Mouse (Mus musculus) heart, embryonic 14.5 days (tissue): ENCODE measurements at regions not wholly inside any gene's neighbourhood (a gene's known extent, or its start where the extent isn't known, plus 50 kb on each side); places are given as distances from the start of the nearest gene placed in this dataset.
A peak's percentile ranks its signal among the peaks of the same experiment; 100 is the strongest.

Experiments used
- ATAC-seq: fragments of 200-750 bp; cut with Nextera tagmentation; 2 replicates; pipeline ENCODE4 v1.8.0; 2017; ENCODE audit warnings: low read depth, moderate TSS enrichment; ENCODE audit not compliant: insufficient number of reproducible peaks, insufficient read depth, low FRiP score
- H3K27ac ChIP-seq, 2 experiments: fragments of 200-500 bp in 1 of 2; fragments of 300-500 bp in 1 of 2; sonication (generic) in 1 of 2; replicated peaks in 1 of 2; 2 replicates each; pipeline ENCODE4 v1.5.1; 2012 to 2014; ENCODE audit warnings: low read depth in 2 of 2, low read length in 2 of 2, control low read depth in 1 of 2, mild to moderate bottlenecking in 1 of 2, mixed read lengths in 1 of 2; ENCODE audit not compliant: control insufficient read depth in 1 of 2, insufficient read depth in 1 of 2
- H3K27me3 ChIP-seq: fragments of 300-500 bp; sonication (generic); 2 replicates; pipeline ENCODE4 v1.6.1; 2014; ENCODE audit warnings: mild to moderate bottlenecking, low read length, control low read depth; ENCODE audit not compliant: control insufficient read depth, insufficient read depth
- H3K36me3 ChIP-seq: fragments of 300-500 bp; sonication (generic); 2 replicates; pipeline ENCODE4 v1.6.1; 2014; ENCODE audit warnings: mild to moderate bottlenecking, control low read depth, low read length, mixed read lengths; ENCODE audit not compliant: control insufficient read depth, insufficient read depth
- H3K4me1 ChIP-seq, 2 experiments: fragments of 200-500 bp in 1 of 2; fragments of 300-500 bp in 1 of 2; sonication (generic) in 1 of 2; 2 replicates each; pipeline ENCODE4 v1.6.1; 2012 to 2014; ENCODE audit warnings: low read length in 2 of 2, control low read depth in 1 of 2, mixed read lengths in 1 of 2; ENCODE audit not compliant: control insufficient read depth in 2 of 2, insufficient read depth in 2 of 2
- H3K4me2 ChIP-seq: fragments of 300-500 bp; sonication (generic); 2 replicates; pipeline ENCODE4 v1.6.1; 2014; ENCODE audit warnings: mild to moderate bottlenecking, low read length
- H3K4me3 ChIP-seq, 2 experiments: fragments of 200-500 bp in 1 of 2; fragments of 300-500 bp in 1 of 2; sonication (generic) in 1 of 2; 2 replicates each; pipeline ENCODE4 v1.5.1; 2012 to 2014; ENCODE audit warnings: low read length in 2 of 2, mild to moderate bottlenecking in 2 of 2, control low read depth in 1 of 2, low read depth in 1 of 2, moderate library complexity in 1 of 2; ENCODE audit not compliant: control insufficient read depth in 1 of 2, insufficient read depth in 1 of 2
- H3K9ac ChIP-seq: fragments of 300-500 bp; sonication (generic); 2 replicates; pipeline ENCODE4 v1.6.1; 2014; ENCODE audit warnings: mild to moderate bottlenecking, low read length
- H3K9me3 ChIP-seq: fragments of 300-500 bp; sonication (generic); 2 replicates; pipeline ENCODE4 v1.6.1; 2016; ENCODE audit warnings: low read length, control low read depth; ENCODE audit not compliant: control insufficient read depth
- WGBS: fragments of 180-500 bp; shearing (Covaris S2); extraction: QIAGEN DNeasy Blood & Tissue Kit; methylation state at CpG from one replicate; pipeline ENCODE4 v1.1.7; 2014; 5-methylcytosine and 5-hydroxymethylcytosine counted together

DNA sequence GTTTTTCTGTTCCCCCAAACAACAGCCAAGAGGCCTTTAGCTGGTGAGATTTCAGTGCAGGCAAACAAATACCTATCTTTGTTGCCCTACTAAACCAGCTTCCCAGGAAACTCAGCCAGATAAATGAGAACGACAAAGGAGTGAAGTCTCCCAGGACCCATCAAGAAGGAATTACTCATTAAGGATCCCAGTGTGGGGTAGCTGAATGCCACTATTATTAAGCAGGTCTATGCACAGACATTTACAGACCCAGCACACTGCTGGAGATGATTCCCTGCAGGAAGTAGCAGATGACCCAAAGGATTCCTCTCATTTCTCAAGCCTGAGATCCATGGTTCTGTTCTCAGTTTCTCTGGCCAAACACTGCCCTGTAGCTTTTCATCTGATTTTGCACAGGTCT lies 105.6 kb upstream of the Npy start:
- no peak for ATAC-seq
- WGBS = 7% methylated on average over 1 of the region's 1 CpGs
- H3K27ac ChIP-seq = peak overlapping the region in 1 of 2 experiments; percentile 9; a peak in 1 of 4 replicates

DNA sequence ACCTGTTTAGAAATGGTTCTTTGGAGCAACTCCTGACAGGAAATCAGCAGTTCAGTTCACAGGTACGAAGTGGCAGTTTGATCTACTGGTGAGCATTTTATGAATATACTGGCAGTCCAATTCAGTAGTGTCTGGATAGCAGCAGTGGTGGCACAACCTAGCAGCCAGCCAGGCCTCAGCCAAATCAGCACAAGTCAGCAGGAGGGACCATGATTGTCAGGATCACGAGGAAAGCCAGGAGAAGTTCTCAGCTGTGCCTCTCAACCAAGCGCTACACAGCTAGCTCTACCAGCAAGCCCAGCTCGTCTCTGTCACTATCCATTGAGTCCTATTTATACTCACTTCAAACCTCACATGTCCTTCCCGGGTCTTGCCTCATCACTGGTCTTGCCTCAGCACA lies 89.3 kb upstream of the Npy start:
- ATAC-seq = no peak
- H3K4me1 ChIP-seq = no peaks in the 10 kb centered on the region
- 50% methylated on average over 5 of the region's 5 CpGs for WGBS

More for the DNA sequence above, 105.6 kb upstream of the Npy start:
- Histone ChIP-seq H3K27me3 (no peaks in the 10 kb centered on the region), H3K4me1 (peaks cover 0 to 3% of the 10 kb centered on the region in 2 experiments; a peak in 1 of 4 replicates), H3K36me3 (no peaks in the 10 kb centered on the region), H3K4me2 (no peak overlapping the region), H3K9me3 (no peaks in the 10 kb centered on the region), H3K4me3 (no peak overlapping the region), H3K9ac (no peak overlapping the region)

GRCm38 (mm10) chr6:49743157-49743556 lies 79.4 kb upstream of the Npy start:
- H3K27ac ChIP-seq = no peak overlapping the region
- H3K4me3 ChIP-seq = no peak overlapping the region
- no peaks in the 10 kb centered on the region for H3K9me3 ChIP-seq
- no peak overlapping the region for H3K4me2 ChIP-seq
- H3K4me1 ChIP-seq = no peaks in the 10 kb centered on the region
- WGBS = 65% methylated on average over 3 of the region's 3 CpGs
- H3K27me3 ChIP-seq = no peaks in the 10 kb centered on the region
- ATAC-seq = no peak
- H3K36me3 ChIP-seq = no peaks in the 10 kb centered on the region
- H3K9ac ChIP-seq = no peak overlapping the region

More for the DNA sequence above, 89.3 kb upstream of the Npy start:
- Histone ChIP-seq H3K9ac (no peak overlapping the region), H3K4me3 (no peak overlapping the region), H3K27ac (no peak overlapping the region), H3K4me2 (no peak overlapping the region), H3K27me3 (no peaks in the 10 kb centered on the region), H3K9me3 (no peaks in the 10 kb centered on the region), H3K36me3 (no peaks in the 10 kb centered on the region)

GRCm38 (mm10) chr6:49745301-49745700 lies 77.2 kb upstream of the Npy start:
- 90% methylated on average over 4 of the region's 4 CpGs for WGBS
- Histone ChIP-seq H3K9me3 (no peaks in the 10 kb centered on the region), H3K4me3 (no peak overlapping the region), H3K27ac (no peak overlapping the region), H3K36me3 (no peaks in the 10 kb centered on the region), H3K9ac (no peak overlapping the region), H3K4me2 (no peak overlapping the region), H3K4me1 (no peaks in the 10 kb centered on the region), H3K27me3 (no peaks in the 10 kb centered on the region)
- no peak for ATAC-seq

GRCm38 (mm10) chr6:49750544-49750943 lies 72.0 kb upstream of the Npy start:
- no peak overlapping the region for H3K27ac ChIP-seq
- no peak overlapping the region for H3K9ac ChIP-seq
- no peak overlapping the region for H3K4me2 ChIP-seq
- no peak for ATAC-seq
- no peaks in the 10 kb centered on the region for H3K9me3 ChIP-seq
- H3K36me3 ChIP-seq = no peaks in the 10 kb centered on the region
- no peaks in the 10 kb centered on the region for H3K27me3 ChIP-seq
- H3K4me1 ChIP-seq = no peaks in the 10 kb centered on the region
- WGBS = 65% methylated on average over 2 of the region's 2 CpGs
- no peak overlapping the region for H3K4me3 ChIP-seq

DNA sequence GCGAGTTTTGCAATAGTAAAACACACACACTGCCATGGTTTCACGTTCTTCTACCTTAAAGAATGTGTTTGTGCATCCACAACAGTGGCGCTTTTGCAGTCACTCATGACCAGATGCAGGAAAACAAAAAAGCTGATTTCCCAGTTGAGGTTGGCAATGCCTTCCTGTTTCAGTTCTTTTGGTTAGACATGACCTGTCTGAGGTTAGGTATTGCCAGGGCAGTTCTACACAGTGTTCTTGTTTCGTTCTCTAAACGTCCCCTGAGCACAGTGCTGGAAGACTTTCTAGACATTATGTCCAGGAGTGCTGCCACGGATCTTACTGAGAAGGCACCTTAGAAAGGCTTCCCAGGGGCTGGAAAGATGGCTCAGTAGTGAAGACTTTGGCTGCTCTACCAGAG lies 62.9 kb upstream of the Npy start:
- H3K4me1 ChIP-seq = no peaks in the 10 kb centered on the region
- no peak overlapping the region for H3K4me3 ChIP-seq
- WGBS = 84% methylated on average over 6 of the region's 6 CpGs
- H3K9me3 ChIP-seq = no peaks in the 10 kb centered on the region
- H3K9ac ChIP-seq = no peak overlapping the region
- no peaks in the 10 kb centered on the region for H3K36me3 ChIP-seq
- no peaks in the 10 kb centered on the region for H3K27me3 ChIP-seq
- H3K27ac ChIP-seq = no peak overlapping the region
- ATAC-seq = no peak
- no peak overlapping the region for H3K4me2 ChIP-seq

GRCm38 (mm10) chr6:49764746-49765145 lies 57.8 kb upstream of the Npy start:
- H3K27me3 ChIP-seq = no peaks in the 10 kb centered on the region
- H3K4me3 ChIP-seq = no peak overlapping the region
- H3K9me3 ChIP-seq = no peaks in the 10 kb centered on the region
- no peak overlapping the region for H3K4me2 ChIP-seq
- no peak for ATAC-seq
- no peaks in the 10 kb centered on the region for H3K4me1 ChIP-seq
- no peak overlapping the region for H3K9ac ChIP-seq
- no peak overlapping the region for H3K27ac ChIP-seq
- no peaks in the 10 kb centered on the region for H3K36me3 ChIP-seq
- WGBS = 76% methylated on average over 4 of the region's 4 CpGs

DNA sequence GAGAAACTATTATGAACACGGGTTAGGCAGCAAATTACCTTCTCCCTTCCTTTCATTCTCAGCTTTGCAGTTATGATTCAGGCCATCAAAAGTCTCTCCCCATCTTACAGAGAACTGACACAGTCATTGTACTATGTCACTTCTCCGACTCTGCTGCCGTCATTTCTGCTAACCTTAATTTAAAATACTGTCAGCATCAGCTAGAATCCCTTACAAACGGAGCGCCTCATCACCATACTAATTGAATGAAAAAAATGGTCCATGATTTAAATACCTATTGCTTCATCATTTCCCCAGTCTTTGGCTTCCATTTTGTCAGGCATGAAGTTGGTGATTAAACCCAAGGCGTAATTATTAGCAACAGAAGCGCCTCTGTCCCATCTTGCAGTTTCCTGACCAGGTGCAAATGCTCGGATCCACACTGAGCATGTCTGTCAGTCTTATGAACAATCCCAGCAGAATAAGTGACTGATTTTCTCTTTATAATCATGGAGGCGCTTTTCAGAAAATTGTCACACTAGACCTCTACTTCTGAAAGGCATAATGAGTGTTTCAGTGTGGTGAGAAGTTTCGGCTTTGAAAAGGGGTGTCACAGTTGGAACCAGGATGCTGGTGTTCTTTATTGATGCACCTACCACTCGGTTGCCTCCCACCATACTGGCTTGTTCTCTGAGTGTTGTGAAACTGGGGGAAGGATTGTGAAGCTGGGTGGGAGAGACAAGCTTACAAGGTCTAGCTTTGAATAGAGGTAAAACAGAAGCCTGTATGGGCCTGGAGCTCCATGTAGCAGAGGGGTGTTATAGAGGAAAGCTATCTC lies 52.4 kb upstream of the Npy start:
- Histone ChIP-seq H3K36me3 (no peaks in the 10 kb centered on the region), H3K4me2 (no peak overlapping the region), H3K4me3 (no peak overlapping the region), H3K9me3 (no peaks in the 10 kb centered on the region), H3K27me3 (no peaks in the 10 kb centered on the region), H3K27ac (no peak overlapping the region), H3K9ac (no peak overlapping the region), H3K4me1 (0 out of 4 replicates have a peak, but pooled peaks cover 0 to 2% of the 10 kb centered on the region in 2 experiments)
- ATAC-seq = no peak
- 85% methylated on average over 11 of the region's 11 CpGs for WGBS
